Mouse (Mus musculus) monocyte, adult 2 months (primary cell): ENCODE data around the gene Tenm4.

Experiments used
- DNase-seq, 2 experiments: peaks; one replicate each; pipeline ENCODE4 v3.0.0; 2022; ENCODE audit warnings: low spot score in 2 of 2, low read depth in 1 of 2

Tenm4 gene

GRCm38 (mm10) chr7:96240661-96241060, 69.6 kb downstream of the Tenm4 start:
- no peak for DNase-seq

DNA sequence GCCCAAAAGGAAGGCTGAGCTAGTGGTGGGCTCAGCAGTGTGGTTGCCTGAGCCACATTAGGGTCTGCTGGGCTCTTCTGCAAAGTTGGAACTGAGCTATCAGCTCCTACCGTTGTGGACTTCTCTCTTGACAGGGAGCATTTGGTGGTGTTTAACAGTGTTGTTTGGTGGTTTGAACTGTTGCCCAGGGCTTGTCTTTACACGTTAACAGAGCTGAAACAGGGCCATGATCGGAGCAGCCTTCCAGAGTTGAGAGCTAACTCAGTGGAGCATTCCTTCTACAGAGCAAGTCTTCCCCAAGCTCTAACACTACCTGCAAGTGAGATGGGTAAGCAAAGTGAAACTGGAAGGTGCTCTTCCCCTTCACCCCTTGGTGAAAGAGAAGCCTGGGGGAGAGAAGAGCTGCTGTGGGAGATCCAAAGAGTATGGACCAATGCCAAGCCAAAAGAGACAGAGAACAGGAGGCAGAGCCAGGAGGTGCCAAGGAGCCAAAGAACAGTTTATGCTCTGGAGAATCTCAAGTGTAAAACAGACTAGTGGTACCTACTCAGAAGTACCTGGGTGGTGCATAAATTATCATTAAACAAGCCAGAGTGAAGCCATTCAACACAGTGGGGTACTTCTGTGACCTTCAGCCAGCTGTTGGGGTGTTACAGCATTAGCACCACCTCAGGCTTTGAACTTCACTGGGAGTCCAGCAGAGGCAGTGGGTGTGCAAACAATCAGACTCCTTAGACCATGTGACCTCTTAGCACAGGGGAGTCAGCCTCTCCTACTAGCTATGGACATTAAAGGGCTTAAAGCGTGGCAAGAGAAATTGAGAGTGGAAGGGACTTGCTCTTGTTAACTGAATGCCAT, 71.5 kb downstream of the Tenm4 start:
- no peak for DNase-seq

DNA sequence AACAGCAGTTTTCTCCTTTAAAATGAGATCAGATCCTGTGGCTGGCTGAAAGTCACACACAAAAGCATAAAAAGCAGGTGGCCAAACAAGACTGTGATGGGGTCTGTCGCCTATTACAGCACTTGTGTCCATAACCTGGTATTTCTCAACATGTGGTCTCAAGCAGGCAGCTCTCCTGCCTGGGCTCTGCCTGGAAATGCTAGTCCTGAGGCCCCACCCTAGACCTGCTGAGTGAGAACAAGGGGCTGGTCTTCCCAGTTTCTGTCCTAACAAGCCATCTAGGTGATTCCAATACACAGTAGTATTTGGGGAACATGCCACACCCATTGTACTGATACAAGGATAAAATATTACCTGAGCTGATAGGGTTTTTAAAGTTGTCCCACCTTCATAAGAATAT, 73.8 kb downstream of the Tenm4 start:
- DNase-seq, result no peak

DNA sequence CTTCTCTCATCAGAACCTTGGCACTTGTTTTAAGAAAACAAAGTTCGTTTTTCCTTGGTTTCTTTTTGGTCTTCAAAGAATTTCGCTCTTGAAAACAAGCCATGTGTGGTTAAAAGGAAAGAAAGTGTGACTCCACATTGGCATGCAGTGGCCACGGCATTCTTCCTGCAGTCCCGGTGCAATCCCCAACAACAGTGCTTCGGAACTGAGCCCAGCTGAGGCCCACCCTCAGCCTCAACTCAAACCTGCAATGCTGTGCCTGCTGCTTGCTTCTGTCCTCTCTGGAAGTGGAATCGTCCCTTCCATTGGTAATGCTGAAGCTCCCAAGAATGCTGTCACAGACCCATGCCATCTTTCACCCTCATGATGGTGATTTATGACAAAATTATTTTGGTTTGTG, 88.6 kb downstream of the Tenm4 start:
- no peak for DNase-seq

DNA sequence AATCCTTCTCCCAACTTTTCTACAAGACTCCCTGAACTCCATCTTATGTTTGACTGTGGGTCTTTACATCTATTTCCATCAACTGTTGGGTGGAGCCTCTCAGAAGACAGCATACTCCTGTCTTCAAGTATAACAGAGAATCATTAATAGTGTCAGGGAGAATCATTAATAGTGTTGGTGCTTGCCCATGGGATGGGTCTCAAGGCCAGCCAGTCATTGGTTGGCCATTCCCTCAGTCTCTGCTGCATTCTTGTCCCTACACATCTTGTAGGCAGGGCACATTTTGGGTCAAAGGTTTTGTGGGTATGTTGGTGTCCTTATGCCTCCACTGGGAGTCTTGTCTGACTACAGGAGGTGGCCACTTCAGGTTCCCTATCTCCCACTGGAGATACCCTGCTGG, 91.1 kb downstream of the Tenm4 start:
- DNase-seq, result no peak

GRCm38 (mm10) chr7:96265941-96266340, 94.9 kb downstream of the Tenm4 start:
- DNase-seq, result no peak

DNA sequence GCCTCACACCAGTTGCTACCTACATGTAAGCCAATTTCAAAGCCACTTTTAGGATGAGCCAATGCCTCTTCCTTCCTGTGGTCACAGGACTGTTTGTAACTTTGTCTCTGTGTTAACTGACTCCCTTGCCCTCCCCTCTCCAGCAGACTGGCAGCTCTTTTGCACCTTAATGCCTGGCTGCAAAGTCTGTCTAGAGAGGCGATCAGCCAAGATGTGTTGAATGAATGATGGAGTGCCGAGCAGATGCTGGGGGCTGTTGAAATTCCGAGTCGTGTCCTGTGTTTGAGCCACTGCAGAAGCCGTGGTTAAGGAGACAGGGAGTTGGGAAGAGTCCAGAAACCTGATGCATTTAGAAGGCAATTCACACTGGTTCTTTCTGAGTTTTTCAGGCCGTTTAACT, 96.2 kb downstream of the Tenm4 start:
- DNase-seq, result no peak

GRCm38 (mm10) chr7:96270684-96271083, 99.6 kb downstream of the Tenm4 start:
- no peak for DNase-seq

GRCm38 (mm10) chr7:96272068-96272467, 101.0 kb downstream of the Tenm4 start:
- no peak for DNase-seq

DNA sequence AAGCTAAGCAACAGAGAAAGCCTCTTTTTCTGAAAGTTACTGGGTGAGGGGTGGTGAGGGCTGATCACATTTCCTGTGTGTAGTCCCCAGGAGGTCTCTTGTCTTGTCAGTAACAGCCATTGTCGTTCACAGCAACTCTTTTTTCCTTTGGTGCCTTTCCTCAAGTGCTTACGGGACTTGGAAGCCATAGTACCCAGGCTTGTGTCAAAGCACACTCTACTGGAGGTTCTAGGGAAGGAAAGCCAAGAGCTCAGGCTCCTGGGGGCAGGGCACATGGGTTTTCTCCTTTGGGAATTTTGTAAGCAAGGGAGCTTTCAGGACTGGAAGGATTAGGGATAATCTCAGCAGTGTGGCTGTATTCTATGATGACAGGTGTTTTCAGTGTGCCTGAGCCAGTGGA, 103.4 kb downstream of the Tenm4 start:
- DNase-seq, result no peak

- no peak for DNase-seq
Observed at GRCm38 (mm10) chr7:96277550-96277949, 106.5 kb downstream of the Tenm4 start.

GRCm38 (mm10) chr7:96278378-96278777, 107.3 kb downstream of the Tenm4 start:
- no peak for DNase-seq

GRCm38 (mm10) chr7:96280795-96281194, 109.7 kb downstream of the Tenm4 start:
- DNase-seq, result no peak

GRCm38 (mm10) chr7:96290576-96290975, 119.5 kb downstream of the Tenm4 start:
- no peak for DNase-seq

DNA sequence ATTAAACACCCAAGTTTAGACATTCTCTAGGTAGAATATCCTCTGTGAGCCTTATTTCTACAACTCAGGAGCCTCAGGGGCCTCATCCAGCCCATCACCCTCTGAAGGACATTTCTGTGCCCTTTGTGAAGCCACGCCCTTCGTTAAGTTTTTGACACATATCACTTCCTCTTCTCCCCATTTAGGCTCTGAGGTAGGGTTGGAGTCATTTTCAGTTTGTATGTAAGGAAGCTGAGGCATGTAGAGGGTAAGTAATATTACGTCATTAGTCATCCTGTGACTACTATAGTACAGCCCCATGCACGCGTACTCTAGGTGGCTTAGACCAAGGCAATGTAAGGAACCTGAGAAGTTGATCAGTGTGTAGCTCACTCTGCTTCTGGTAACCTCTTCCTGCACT, 124.9 kb downstream of the Tenm4 start:
- no peak for DNase-seq

DNA sequence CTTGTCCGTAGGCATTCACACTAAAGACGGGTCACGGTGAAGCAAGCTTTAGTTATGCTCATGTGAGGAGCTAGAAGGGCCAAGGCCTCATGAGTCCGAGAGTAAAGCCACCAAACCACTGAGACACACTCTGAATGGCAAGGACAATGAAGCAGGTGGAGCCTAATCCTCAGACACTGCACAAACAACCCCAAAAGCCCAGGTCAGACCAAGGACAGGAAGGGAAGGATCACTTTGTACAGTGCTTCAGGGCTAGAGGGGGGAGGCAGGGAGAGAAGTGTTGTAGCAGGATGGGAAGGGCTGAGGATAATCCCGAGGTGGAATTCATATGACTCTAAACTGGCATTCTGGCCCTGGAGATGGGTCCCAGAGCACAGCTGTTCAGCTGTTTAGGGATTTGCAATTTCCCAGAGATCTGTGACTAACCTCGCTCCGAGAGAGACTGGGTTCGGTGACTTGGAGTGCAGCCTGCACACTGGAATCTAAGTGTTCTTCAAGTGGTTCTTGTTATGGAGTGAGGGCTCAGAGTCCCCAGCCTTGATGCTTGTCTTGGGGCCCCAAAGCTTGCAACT, 129.9 kb downstream of the Tenm4 start:
- no peak for DNase-seq

- no peak for DNase-seq
Observed at GRCm38 (mm10) chr7:96301813-96302212, 130.8 kb downstream of the Tenm4 start.

GRCm38 (mm10) chr7:96303963-96304362, 132.9 kb downstream of the Tenm4 start:
- no peak for DNase-seq

- DNase-seq, result no peak
Observed at GRCm38 (mm10) chr7:96305382-96305935, 134.4 kb downstream of the Tenm4 start.

- no peak for DNase-seq
Observed at GRCm38 (mm10) chr7:96308106-96308505, 137.1 kb downstream of the Tenm4 start.

- no peak for DNase-seq
Observed at GRCm38 (mm10) chr7:96329343-96329742, 158.3 kb downstream of the Tenm4 start.

- DNase-seq, result no peak
Observed at GRCm38 (mm10) chr7:96331186-96331585, 160.1 kb downstream of the Tenm4 start.

GRCm38 (mm10) chr7:96334361-96334760, 163.3 kb downstream of the Tenm4 start:
- DNase-seq, result no peak
